Mouse (Mus musculus): ENCODE measurements around the gene Cd36. TPM values are rescaled to one million over a fixed set of nuclear protein-coding genes. Genes with fewer than 3 reads are reported as not detected.

Gene Cd36
- polyA plus RNA-seq, 1 experiment from 2014 or later = 0.95 TPM

DNA sequence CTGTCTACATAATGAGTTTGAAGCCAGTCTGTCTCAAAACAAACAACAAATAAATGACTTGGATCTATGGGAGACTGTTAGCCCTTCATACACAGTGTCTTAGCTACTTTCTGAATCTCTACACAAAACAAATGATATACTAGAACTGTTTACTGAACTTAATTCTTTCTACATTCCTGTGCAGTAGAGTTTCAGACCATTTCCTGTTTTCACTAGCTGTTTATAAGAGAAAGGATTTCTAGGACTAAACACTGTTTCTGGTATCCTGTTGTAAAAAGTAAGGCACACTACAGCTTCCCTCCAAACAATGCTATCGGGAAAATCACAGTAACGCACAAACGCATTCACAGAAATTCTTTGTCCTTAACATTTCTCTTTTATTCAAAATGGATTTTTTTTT is 2.2 kb downstream of the Cd36 start:
- H3K36me3 ChIP-seq (replicated peaks) = no peaks in the 10 kb centered on the region
- no peaks in the 10 kb centered on the region for H3K9me3 ChIP-seq
- H3K4me1 ChIP-seq = no peaks in the 10 kb centered on the region
- no peaks in the 10 kb centered on the region for H3K27me3 ChIP-seq (replicated peaks; ENCODE audit: low read depth, poor library complexity, severe bottlenecking)
- WGBS = 87% methylated on average over 3 of the region's 3 CpGs
- no peak for DNase-seq (ENCODE audit: low spot score)
- no peak overlapping the region for H3K4me3 ChIP-seq
- H3K27ac ChIP-seq (replicated peaks) = no peak overlapping the region

DNA sequence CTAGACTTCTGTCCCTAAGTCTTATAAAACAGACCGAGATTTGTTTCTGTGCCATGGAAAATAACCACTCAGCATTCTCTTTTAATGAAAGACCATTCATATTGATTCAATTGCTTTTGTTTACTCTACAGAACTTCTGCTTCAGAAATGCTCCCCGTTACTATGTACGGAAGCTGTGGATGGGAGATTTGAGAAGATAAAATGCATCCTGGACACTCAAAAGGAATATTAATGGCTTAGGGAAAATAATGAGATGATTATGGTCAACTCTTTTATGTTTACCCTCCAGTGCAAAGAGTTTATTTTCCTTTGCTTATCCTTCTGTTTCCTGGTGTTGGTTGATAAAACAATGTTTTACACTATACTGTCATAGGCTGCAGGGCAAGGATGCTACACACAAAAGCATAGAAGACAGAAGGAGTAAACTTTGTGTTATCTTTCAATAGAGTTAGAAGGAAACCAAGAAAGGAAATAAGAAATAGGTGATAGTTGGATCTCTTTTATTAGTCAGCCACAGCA is 5.2 kb downstream of the Cd36 start:
- Histone ChIP-seq H3K36me3 (replicated peaks) (no peaks in the 10 kb centered on the region), H3K4me3 (no peak overlapping the region), H3K27me3 (replicated peaks; ENCODE audit: low read depth, poor library complexity, severe bottlenecking) (no peaks in the 10 kb centered on the region), H3K9me3 (no peaks in the 10 kb centered on the region), H3K4me1 (no peaks in the 10 kb centered on the region), H3K27ac (replicated peaks) (no peak overlapping the region)
- DNase-seq (ENCODE audit: low spot score) = no peak
- 78% methylated on average over 3 of the region's 3 CpGs for WGBS

- H3K9me3 ChIP-seq = no peaks in the 10 kb centered on the region
- no peak overlapping the region for H3K27ac ChIP-seq (replicated peaks)
- no peaks in the 10 kb centered on the region for H3K4me1 ChIP-seq
- no peaks in the 10 kb centered on the region for H3K36me3 ChIP-seq (replicated peaks)
- WGBS = 83% methylated on average over 2 of the region's 2 CpGs
- no peaks in the 10 kb centered on the region for H3K27me3 ChIP-seq (replicated peaks; ENCODE audit: low read depth, poor library complexity, severe bottlenecking)
- H3K4me3 ChIP-seq = no peak overlapping the region
- no peak for DNase-seq (ENCODE audit: low spot score)
These were observed 7.1 kb downstream of the Cd36 start for GRCm38 (mm10) chr5:17881542-17881896.

GRCm38 (mm10) chr5:17880799-17881541 is 7.6 kb downstream of the Cd36 start:
- 86% methylated on average over 4 of the region's 4 CpGs for WGBS
- Histone ChIP-seq H3K36me3 (replicated peaks) (no peaks in the 10 kb centered on the region), H3K27me3 (replicated peaks; ENCODE audit: low read depth, poor library complexity, severe bottlenecking) (no peaks in the 10 kb centered on the region), H3K4me3 (no peak overlapping the region), H3K4me1 (no peaks in the 10 kb centered on the region), H3K27ac (replicated peaks) (no peak overlapping the region), H3K9me3 (no peaks in the 10 kb centered on the region)
- DNase-seq (ENCODE audit: low spot score) = no peak

- Histone ChIP-seq H3K27ac (replicated peaks) (no peak overlapping the region), H3K36me3 (replicated peaks) (no peaks in the 10 kb centered on the region), H3K4me3 (no peak overlapping the region), H3K4me1 (no peaks in the 10 kb centered on the region), H3K9me3 (no peaks in the 10 kb centered on the region), H3K27me3 (replicated peaks; ENCODE audit: low read depth, poor library complexity, severe bottlenecking) (no peaks in the 10 kb centered on the region)
- no peak for DNase-seq (ENCODE audit: low spot score)
- whole genome bisulfite sequencing = 73% methylated on average over 1 of the region's 1 CpGs
These were observed 8.7 kb downstream of the Cd36 start for GRCm38 (mm10) chr5:17879924-17880323.

- Histone ChIP-seq H3K27me3 (replicated peaks; ENCODE audit: low read depth, poor library complexity, severe bottlenecking) (no peaks in the 10 kb centered on the region), H3K36me3 (replicated peaks) (no peaks in the 10 kb centered on the region), H3K4me1 (no peaks in the 10 kb centered on the region), H3K9me3 (no peaks in the 10 kb centered on the region), H3K4me3 (no peak overlapping the region), H3K27ac (replicated peaks) (no peak overlapping the region)
- no peak for DNase-seq (ENCODE audit: low spot score)
- WGBS = 87% methylated on average over 7 of the region's 7 CpGs
These were observed 11.6 kb downstream of the Cd36 start for GRCm38 (mm10) chr5:17877044-17877443.

DNA sequence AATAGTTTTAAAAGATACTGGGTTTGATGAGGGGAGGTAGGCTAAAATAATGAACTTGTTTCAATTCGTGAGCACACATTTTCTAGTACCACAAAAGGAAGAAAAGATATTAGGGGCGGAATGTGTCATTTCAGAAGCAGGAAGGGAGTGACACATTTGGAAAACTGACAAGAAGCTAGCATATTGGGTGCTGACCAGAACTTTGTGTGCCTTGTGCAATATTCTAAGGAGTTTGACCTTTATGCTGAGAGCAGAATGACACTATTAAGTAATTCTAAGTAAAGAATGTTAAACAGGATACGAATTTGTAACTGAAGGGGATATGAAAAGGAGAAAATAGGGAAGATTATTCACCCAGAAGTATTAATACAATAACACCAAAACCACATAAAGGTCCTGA is 12.0 kb downstream of the Cd36 start:
- H3K9me3 ChIP-seq = no peaks in the 10 kb centered on the region
- no peak overlapping the region for H3K4me3 ChIP-seq
- no peaks in the 10 kb centered on the region for H3K4me1 ChIP-seq
- 83% methylated on average over 3 of the region's 3 CpGs for WGBS
- no peaks in the 10 kb centered on the region for H3K36me3 ChIP-seq (replicated peaks)
- H3K27me3 ChIP-seq (replicated peaks; ENCODE audit: low read depth, poor library complexity, severe bottlenecking) = no peaks in the 10 kb centered on the region
- no peak overlapping the region for H3K27ac ChIP-seq (replicated peaks)
- DNase-seq (ENCODE audit: low spot score) = no peak

- Histone ChIP-seq H3K36me3 (replicated peaks) (no peaks in the 10 kb centered on the region), H3K9me3 (no peaks in the 10 kb centered on the region), H3K4me3 (no peak overlapping the region), H3K27me3 (replicated peaks; ENCODE audit: low read depth, poor library complexity, severe bottlenecking) (no peaks in the 10 kb centered on the region), H3K4me1 (no peaks in the 10 kb centered on the region), H3K27ac (replicated peaks) (no peak overlapping the region)
- no peak for DNase-seq (ENCODE audit: low spot score)
- WGBS = 92% methylated on average over 2 of the region's 2 CpGs
These were observed 14.3 kb downstream of the Cd36 start for GRCm38 (mm10) chr5:17874335-17874734.

DNA sequence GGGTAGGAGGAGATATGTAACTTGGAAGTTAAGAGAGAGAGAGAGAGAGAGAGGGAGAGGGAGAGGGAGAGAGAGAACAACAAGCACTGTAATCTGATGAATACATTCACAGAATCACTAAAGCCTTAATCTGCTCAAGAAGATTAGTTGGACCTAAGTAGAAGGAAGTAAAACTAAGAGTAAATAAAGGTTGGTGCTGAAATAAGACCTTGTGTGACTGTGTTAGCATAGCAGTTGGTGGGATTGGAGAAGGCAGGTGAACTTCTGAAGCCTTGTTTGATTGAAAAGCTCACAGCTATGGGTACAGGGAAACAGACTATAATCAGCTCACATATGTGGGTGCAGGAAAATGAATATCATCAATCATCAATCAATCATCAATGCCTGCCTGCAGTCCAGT is 23.2 kb downstream of the Cd36 start:
- no peak overlapping the region for H3K27ac ChIP-seq (replicated peaks)
- H3K9me3 ChIP-seq = no peaks in the 10 kb centered on the region
- H3K4me1 ChIP-seq = no peaks in the 10 kb centered on the region
- no peak for DNase-seq (ENCODE audit: low spot score)
- no peak overlapping the region for H3K4me3 ChIP-seq
- H3K27me3 ChIP-seq (replicated peaks; ENCODE audit: low read depth, poor library complexity, severe bottlenecking) = no peaks in the 10 kb centered on the region
- H3K36me3 ChIP-seq (replicated peaks) = no peaks in the 10 kb centered on the region

DNA sequence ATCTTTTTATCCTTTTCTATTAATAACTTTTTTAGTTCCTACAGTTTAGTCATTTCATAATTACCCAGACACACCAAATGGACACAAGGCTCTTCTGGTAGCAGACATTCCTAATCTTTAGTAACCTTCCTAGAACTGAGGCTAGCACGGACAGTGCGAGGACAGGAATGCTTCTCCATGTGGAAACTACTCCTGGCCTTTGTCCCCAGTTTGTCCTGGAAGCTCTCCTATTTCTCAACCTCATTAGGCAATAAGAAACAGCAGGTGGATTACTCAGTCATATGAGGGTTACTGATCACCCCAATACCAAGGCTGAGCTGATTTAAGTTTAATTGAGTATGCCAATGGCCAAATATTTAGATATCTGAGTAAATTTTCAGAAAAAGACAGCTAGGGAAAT is 25.5 kb downstream of the Cd36 start:
- Histone ChIP-seq H3K27ac (replicated peaks) (no peak overlapping the region), H3K36me3 (replicated peaks) (no peaks in the 10 kb centered on the region), H3K27me3 (replicated peaks; ENCODE audit: low read depth, poor library complexity, severe bottlenecking) (no peaks in the 10 kb centered on the region), H3K9me3 (no peaks in the 10 kb centered on the region), H3K4me3 (no peak overlapping the region), H3K4me1 (no peaks in the 10 kb centered on the region)
- WGBS = 82% methylated on average over 2 of the region's 2 CpGs
- DNase-seq (ENCODE audit: low spot score) = no peak

DNA sequence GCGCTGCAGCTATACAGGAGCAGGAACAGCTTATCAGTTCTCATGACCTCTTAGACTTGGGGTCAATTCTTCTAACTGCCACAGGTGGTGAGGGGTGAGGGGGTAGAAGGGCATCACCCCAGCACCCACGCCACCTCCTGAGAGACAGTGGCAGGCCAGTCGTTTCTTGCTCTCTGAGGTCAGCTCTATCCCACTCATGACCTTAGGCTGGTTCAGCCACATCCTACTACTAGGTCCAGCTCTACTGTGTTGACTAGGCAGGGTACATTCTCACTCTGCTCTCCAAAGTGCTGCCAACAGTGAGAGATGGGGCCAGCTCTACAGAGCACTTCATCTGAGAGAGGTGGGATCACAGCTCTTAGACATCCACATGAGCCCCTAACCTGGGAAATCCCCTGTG is 30.2 kb downstream of the Cd36 start:
- Histone ChIP-seq H3K4me3 (no peak overlapping the region), H3K4me1 (no peaks in the 10 kb centered on the region), H3K27me3 (replicated peaks; ENCODE audit: low read depth, poor library complexity, severe bottlenecking) (no peaks in the 10 kb centered on the region), H3K36me3 (replicated peaks) (no peaks in the 10 kb centered on the region), H3K9me3 (no peaks in the 10 kb centered on the region), H3K27ac (replicated peaks) (no peak overlapping the region)
- WGBS = 92% methylated on average over 3 of the region's 3 CpGs
- no peak for DNase-seq (ENCODE audit: low spot score)

DNA sequence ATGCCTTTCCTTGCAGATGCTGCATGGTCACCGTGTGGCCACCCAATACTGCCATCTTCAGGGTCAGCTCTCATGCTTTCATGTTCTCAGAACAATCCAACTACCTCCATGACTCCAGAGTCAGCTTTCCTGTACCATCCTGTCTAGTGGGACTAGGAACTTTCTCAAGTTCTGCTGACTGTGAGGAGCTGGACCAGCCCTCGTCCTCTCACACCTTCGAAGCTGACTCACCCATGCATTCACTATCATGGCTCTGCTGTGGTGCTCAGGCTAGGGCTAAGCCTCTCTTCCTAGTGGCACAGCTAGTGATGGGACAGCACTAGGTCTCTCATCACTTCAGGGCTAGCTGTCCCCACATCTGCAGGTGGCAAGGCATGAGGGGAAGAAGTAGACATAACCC is 30.7 kb downstream of the Cd36 start:
- no peak for DNase-seq (ENCODE audit: low spot score)
- Histone ChIP-seq H3K9me3 (no peaks in the 10 kb centered on the region), H3K4me1 (no peaks in the 10 kb centered on the region), H3K27ac (replicated peaks) (no peak overlapping the region), H3K27me3 (replicated peaks; ENCODE audit: low read depth, poor library complexity, severe bottlenecking) (no peaks in the 10 kb centered on the region), H3K36me3 (replicated peaks) (no peaks in the 10 kb centered on the region), H3K4me3 (no peak overlapping the region)
- WGBS = 90% methylated on average over 3 of the region's 3 CpGs

DNA sequence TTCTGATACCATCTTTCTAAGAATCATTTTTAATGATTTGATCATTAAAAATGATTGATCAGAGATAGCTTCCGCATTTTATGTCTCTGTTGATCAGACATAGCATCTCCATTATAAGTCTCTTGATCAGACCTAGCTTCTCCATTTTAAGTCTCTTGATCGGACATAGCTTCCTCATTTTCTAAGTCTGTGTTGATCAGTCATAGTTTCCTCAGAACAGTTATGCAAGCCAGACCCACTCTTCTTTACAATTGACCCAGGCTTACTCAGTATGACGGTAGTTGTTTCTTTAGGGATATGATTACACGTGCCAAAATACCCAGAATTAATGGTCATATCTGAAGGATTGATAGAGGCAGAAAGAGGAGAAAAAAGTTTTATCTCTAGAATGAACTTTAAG is 31.3 kb downstream of the Cd36 start:
- H3K36me3 ChIP-seq (replicated peaks) = no peaks in the 10 kb centered on the region
- H3K27ac ChIP-seq (replicated peaks) = no peak overlapping the region
- no peak overlapping the region for H3K4me3 ChIP-seq
- no peaks in the 10 kb centered on the region for H3K9me3 ChIP-seq
- WGBS = 90% methylated on average over 4 of the region's 4 CpGs
- no peak for DNase-seq (ENCODE audit: low spot score)
- no peaks in the 10 kb centered on the region for H3K27me3 ChIP-seq (replicated peaks; ENCODE audit: low read depth, poor library complexity, severe bottlenecking)
- no peaks in the 10 kb centered on the region for H3K4me1 ChIP-seq

Measured in embryonic facial prominence, embryonic 10.5 days (tissue).